Mouse (Mus musculus) cerebellum, adult (tissue): ENCODE data around the gene Gins3.

ENCODE experiments used
- ATAC-seq: cut with Nextera tagmentation; 2 replicates; pipeline ENCODE4 v1.9.2; 2017; ENCODE audit warnings: mild to moderate bottlenecking, moderate library complexity, mixed read lengths; ENCODE audit not compliant: insufficient number of reproducible peaks, low FRiP score, low TSS enrichment

The Gins3 gene

DNA sequence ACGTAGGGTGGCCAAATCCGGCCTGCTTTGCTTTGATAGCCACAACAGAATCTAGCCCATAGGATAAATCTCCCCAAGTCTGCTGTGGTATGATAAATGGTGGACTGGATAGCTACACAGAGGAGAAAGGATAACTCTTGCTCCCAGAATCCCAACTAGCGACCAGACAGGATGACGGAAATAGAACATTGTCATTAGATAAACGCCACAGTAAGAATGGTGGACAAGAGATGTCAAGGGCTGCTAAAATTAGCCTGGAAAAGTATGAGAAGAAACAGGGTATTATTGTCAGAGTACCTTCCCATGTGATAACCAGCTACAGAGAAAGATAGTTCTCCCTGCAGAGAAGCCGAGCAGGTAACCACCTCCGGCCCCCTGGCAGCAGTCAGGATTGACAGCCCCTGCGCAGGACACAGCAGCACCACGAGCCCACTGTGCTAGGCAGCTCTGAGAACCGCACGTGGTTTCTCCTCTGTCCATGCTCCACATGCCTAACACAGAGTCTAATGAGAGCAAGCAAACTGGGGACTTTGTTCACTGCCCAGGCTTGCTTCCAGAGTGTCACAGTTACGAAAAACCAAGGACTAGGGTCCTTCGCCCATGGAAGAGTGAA lies 57.8 kb downstream of the Gins3 start:
- no peak for ATAC-seq

DNA sequence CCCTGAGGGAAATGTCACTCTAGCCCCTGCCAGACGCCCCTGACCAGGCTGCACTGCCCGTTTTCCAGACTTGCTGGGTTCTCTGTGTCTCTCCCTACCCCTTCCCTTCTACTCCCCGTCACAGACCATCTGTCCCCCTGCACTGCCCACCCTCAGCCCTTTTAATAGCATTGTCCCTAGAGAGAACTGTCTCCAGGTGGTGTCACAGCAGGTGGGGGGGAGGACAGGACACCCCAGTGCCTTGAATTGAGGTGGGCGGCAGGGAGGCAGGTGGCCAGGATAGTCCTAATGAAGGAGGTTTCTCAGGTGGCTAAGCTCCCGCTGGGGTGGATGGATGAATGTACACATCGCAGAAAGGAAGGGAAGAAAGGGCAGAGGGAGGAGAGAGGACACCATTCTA lies 61.4 kb downstream of the Gins3 start:
- ATAC-seq: no peak
